Mouse (Mus musculus): ENCODE data around the gene Pate1. TPM values are rescaled to one million over a fixed set of nuclear protein-coding genes. Genes with fewer than 3 reads are reported as not detected.

The Pate1 gene
- polyA plus RNA-seq (2012; rRNA removed): not detected in 2 replicates

- DNase-seq (ENCODE audit: extremely low spot score in 1 of 2, low spot score in 1 of 2): peak in 1 of 2 experiments; percentile 6
Measured at GRCm38 (mm10) chr9:35687013-35687412, at the start of gene Pate1. Pate1 (minus strand) TSS chr9:35687390.

- DNase-seq (ENCODE audit: extremely low spot score in 1 of 2, low spot score in 1 of 2): peak in 1 of 2 experiments; percentile 33
Measured at GRCm38 (mm10) chr9:35707265-35707664, 20.1 kb upstream of the Pate1 start.

- DNase-seq (ENCODE audit: extremely low spot score in 1 of 2, low spot score in 1 of 2): no peak
Measured at GRCm38 (mm10) chr9:35691924-35692323, 4.7 kb upstream of the Pate1 start.

- no peak for DNase-seq (ENCODE audit: extremely low spot score in 1 of 2, low spot score in 1 of 2)
Measured at GRCm38 (mm10) chr9:35673557-35673956, 13.6 kb downstream of the Pate1 start.

GRCm38 (mm10) chr9:35648102-35648501 lies 39.1 kb downstream of the Pate1 start, which contains the start of gene Pate3:
Pate3 (minus strand) TSS chr9:35648202.
- DNase-seq (ENCODE audit: extremely low spot score in 1 of 2, low spot score in 1 of 2): no peak

Other genes starting within 250 kb of the Pate1 start
- gene Gm1113, start 169.1 kb downstream of the Pate1 start, polyA plus RNA-seq (2012; rRNA removed): not detected in 2 replicates
- gene Ddx25, start 128.9 kb downstream of the Pate1 start, polyA plus RNA-seq (2012; rRNA removed): 13.5 and 15.5 TPM in 2 replicates
- 12.3 and 13.3 TPM in 2 replicates for gene Pus3, start 128.8 kb downstream of the Pate1 start, polyA plus RNA-seq (2012; rRNA removed)
- gene Pate2, start 117.1 kb downstream of the Pate1 start, polyA plus RNA-seq (2012; rRNA removed): 0.57 and 0.70 TPM in 2 replicates
- gene Hyls1, start 117.0 kb downstream of the Pate1 start, polyA plus RNA-seq (2012; rRNA removed): 5.0 and 6.2 TPM in 2 replicates
- not detected in 2 replicates for gene Pate4, start 75.4 kb downstream of the Pate1 start, polyA plus RNA-seq (2012; rRNA removed)
- not detected in 2 replicates for gene Pate3, start 39.2 kb downstream of the Pate1 start, polyA plus RNA-seq (2012; rRNA removed)
- gene Gm17677, start 53.7 kb upstream of the Pate1 start, polyA plus RNA-seq (2012; rRNA removed): not detected in 2 replicates
- not detected in 2 replicates for gene Gm17727, start 90.7 kb upstream of the Pate1 start, polyA plus RNA-seq (2012; rRNA removed)
- gene Gm27235, start 102.7 kb upstream of the Pate1 start, polyA plus RNA-seq (2012; rRNA removed): not detected in 2 replicates
- not detected in 2 replicates for gene D730048I06Rik, start 102.7 kb upstream of the Pate1 start, polyA plus RNA-seq (2012; rRNA removed)
- not detected in 2 replicates for gene 9230110F15Rik, start 156.8 kb upstream of the Pate1 start, polyA plus RNA-seq (2012; rRNA removed)
- not detected in 2 replicates for gene 9230113P08Rik, start 221.0 kb upstream of the Pate1 start, polyA plus RNA-seq (2012; rRNA removed)